Mouse (Mus musculus): ENCODE measurements at regions not wholly inside any gene's neighbourhood (a gene's known extent, or its start where the extent isn't known, plus 50 kb on each side); places are given as distances from the start of the nearest gene placed in this dataset.

DNA sequence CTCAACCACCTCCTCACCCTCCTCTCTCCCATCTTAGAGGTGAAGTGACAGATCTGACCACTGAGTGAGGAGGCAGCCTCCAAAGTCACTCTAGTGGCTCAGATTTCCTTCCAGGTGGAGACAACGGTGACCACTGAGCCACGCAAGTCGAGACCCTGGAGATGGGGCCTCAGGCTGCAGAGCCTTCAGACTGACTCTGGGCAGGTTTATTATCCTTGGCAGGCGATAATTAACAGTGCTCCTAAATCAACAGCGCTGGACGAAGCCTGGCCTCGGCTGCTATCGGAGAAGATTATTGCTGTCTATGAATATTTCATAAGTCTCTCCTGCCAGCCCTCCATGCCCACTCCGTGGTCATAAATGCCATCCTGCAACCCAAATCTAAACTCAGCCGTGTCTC is 79.1 kb upstream of the 1700021F07Rik start:
- Histone ChIP-seq H3K9me3 (replicated peaks) (no peaks in the 10 kb centered on the region), H3K36me3 (no peaks in the 10 kb centered on the region), H3K27me3 (no peaks in the 10 kb centered on the region), H3K9ac (no peak overlapping the region), H3K4me3 (replicated peaks) (no peak overlapping the region), H3K27ac (replicated peaks) (no peak overlapping the region), H3K4me1 (no peaks in the 10 kb centered on the region), H3K4me2 (replicated peaks) (no peak overlapping the region)
- WGBS = 67% methylated on average over 10 of the region's 10 CpGs
- no peak for ATAC-seq (ENCODE audit: insufficient number of reproducible peaks, low FRiP score, low TSS enrichment, low read depth)

DNA sequence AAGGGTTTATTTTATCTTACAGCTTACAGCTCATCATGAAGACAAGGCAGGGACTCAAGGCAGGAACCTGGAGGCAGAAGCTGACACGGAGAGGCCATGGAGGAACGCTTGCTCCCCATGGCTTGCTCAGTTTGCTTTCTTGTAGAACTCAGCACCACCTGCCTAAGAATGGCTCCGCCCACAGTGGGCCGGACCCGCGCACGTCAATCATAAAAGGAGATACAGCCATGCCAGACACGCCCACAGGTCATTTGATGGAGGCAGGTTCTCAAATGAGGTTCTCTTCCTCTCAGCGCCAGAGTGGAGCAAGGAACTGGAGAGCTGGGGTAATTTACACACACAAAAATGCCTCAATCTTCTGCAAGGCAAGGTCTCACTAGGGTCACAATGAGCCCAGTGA is 78.0 kb upstream of the 1700021F07Rik start:
- no peaks in the 10 kb centered on the region for H3K36me3 ChIP-seq
- H3K4me1 ChIP-seq = no peaks in the 10 kb centered on the region
- no peak overlapping the region for H3K4me2 ChIP-seq (replicated peaks)
- ATAC-seq (ENCODE audit: insufficient number of reproducible peaks, low FRiP score, low TSS enrichment, low read depth) = no peak
- WGBS = 87% methylated on average over 9 of the region's 9 CpGs
- no peaks in the 10 kb centered on the region for H3K27me3 ChIP-seq
- H3K27ac ChIP-seq (replicated peaks) = no peak overlapping the region
- no peak overlapping the region for H3K9ac ChIP-seq
- no peak overlapping the region for H3K4me3 ChIP-seq (replicated peaks)
- no peaks in the 10 kb centered on the region for H3K9me3 ChIP-seq (replicated peaks)

DNA sequence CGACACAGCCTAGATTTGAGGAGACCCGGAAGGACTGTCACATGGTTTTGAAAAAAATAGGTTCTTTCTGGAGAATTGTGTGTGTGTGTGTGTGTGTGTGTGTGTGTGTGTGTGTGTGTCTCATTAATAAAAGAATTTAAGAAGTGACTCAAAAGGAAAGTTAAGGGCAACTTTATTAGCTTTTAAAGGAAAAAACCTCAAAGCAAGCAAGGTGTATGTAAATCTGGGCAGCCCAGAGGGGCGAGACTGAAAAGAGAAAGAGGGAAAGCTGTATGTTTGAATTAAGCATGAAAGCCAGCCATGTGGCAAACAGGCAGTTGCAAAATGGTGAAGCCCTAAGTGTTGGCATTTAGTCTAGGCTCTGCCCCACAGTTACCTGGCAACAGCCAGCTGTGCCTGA is 77.3 kb upstream of the 1700021F07Rik start:
- ATAC-seq (ENCODE audit: insufficient number of reproducible peaks, low FRiP score, low TSS enrichment, low read depth) = no peak
- Histone ChIP-seq H3K4me1 (no peaks in the 10 kb centered on the region), H3K36me3 (no peaks in the 10 kb centered on the region), H3K27me3 (no peaks in the 10 kb centered on the region), H3K9ac (no peak overlapping the region), H3K4me3 (replicated peaks) (no peak overlapping the region), H3K9me3 (replicated peaks) (no peaks in the 10 kb centered on the region), H3K4me2 (replicated peaks) (no peak overlapping the region), H3K27ac (replicated peaks) (no peak overlapping the region)
- WGBS = 65% methylated on average over 3 of the region's 3 CpGs

DNA sequence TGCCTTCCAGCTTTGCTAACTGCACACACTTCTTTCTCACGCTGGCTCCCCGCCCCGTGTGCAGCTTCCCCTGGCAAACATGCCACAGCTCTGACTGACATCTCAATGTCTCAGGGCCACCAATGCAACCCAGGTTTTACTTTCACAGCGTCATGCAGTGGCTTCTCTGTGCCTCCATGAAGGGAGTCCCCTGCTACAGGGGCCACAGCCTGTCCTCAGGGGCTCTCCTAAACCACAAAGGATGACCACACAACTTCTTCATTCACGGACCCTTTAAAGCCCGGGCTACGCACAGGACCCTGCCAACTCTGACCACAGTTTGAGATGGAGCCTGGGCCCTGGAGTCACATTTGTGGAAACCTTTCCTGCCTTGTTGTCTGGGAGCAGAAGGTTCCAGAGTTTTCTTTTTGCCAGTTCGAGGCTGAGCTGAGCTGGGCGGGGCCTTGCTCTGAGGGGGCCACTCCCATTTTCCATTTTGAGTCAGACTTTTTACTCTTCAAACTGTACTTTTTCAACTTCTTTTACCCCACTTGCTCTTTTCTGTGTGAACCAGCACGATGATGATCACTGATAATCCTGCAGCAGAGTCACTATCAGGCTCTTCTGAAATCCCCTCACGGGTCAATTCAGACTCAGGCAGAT is 73.7 kb upstream of the 1700021F07Rik start:
- no peaks in the 10 kb centered on the region for H3K9me3 ChIP-seq (replicated peaks)
- no peak overlapping the region for H3K27ac ChIP-seq (replicated peaks)
- no peak overlapping the region for H3K4me2 ChIP-seq (replicated peaks)
- no peaks in the 10 kb centered on the region for H3K36me3 ChIP-seq
- no peak overlapping the region for H3K4me3 ChIP-seq (replicated peaks)
- no peaks in the 10 kb centered on the region for H3K4me1 ChIP-seq
- no peaks in the 10 kb centered on the region for H3K27me3 ChIP-seq
- 74% methylated on average over 11 of the region's 11 CpGs for WGBS
- no peak overlapping the region for H3K9ac ChIP-seq
- no peak for ATAC-seq (ENCODE audit: insufficient number of reproducible peaks, low FRiP score, low TSS enrichment, low read depth)

DNA sequence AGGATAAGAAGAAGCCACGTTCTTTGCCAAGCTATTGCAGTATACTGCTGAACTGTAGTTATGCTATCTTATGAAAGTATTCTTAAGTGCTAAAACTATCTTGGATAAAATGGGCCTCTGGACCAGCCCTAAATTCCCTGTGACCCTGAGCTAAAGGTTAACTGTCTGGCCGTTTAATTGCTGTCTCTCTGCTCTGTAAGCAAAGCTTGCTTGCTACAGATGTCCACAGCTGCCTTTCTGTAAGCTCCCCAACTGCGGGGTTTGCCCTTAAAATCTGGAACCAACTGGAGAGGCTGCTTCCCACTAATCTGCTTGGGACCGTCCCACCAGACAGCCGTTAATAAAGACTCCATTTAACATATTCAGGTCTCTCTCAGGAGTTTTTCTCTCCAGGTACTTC is 73.2 kb upstream of the 1700021F07Rik start:
- H3K4me3 ChIP-seq (replicated peaks) = no peak overlapping the region
- H3K9me3 ChIP-seq (replicated peaks) = no peaks in the 10 kb centered on the region
- WGBS = 42% methylated on average over 5 of the region's 5 CpGs
- no peak overlapping the region for H3K4me2 ChIP-seq (replicated peaks)
- H3K36me3 ChIP-seq = no peaks in the 10 kb centered on the region
- H3K4me1 ChIP-seq = no peaks in the 10 kb centered on the region
- H3K27me3 ChIP-seq = no peaks in the 10 kb centered on the region
- ATAC-seq (ENCODE audit: insufficient number of reproducible peaks, low FRiP score, low TSS enrichment, low read depth) = no peak
- H3K27ac ChIP-seq (replicated peaks) = no peak overlapping the region
- no peak overlapping the region for H3K9ac ChIP-seq

DNA sequence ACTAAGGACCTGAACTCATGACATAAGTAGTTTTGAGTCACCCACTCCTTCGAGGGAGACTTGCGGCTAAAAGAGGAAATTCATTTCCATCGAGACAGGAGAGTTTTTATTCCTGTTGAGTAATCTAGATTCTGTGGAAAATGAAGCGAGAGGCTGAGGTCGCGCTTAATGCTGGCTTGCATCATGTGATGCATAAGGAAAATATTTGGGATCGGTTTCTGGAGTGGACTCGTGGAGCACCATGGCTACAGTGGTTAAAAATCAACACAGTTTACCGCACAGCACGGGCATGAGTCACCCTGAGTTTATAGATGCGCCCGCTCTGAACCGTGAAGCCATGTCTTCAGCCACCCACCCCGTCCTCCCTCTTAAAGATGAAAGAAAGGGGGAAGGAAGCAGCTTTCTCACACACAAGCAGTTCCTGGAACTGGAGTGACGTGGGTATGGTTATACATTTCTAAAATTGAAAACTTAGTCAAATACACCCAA is 70.3 kb upstream of the 1700021F07Rik start:
- H3K9me3 ChIP-seq (replicated peaks) = no peaks in the 10 kb centered on the region; the same call in 1 of the 2 replicates
- ATAC-seq (ENCODE audit: insufficient number of reproducible peaks, low FRiP score, low TSS enrichment, low read depth) = peak; percentile 60; the same call in 1 of the 2 replicates
- no peak overlapping the region for H3K9ac ChIP-seq
- H3K36me3 ChIP-seq = no peaks in the 10 kb centered on the region
- H3K27me3 ChIP-seq = no peaks in the 10 kb centered on the region
- H3K4me1 ChIP-seq = no peaks in the 10 kb centered on the region
- H3K27ac ChIP-seq (replicated peaks) = 0 out of 2 replicates have a peak overlapping the region, but pooled peaks have one; percentile 34
- no peak overlapping the region for H3K4me2 ChIP-seq (replicated peaks)
- 51% methylated on average over 15 of the region's 15 CpGs for WGBS
- no peak overlapping the region for H3K4me3 ChIP-seq (replicated peaks)

DNA sequence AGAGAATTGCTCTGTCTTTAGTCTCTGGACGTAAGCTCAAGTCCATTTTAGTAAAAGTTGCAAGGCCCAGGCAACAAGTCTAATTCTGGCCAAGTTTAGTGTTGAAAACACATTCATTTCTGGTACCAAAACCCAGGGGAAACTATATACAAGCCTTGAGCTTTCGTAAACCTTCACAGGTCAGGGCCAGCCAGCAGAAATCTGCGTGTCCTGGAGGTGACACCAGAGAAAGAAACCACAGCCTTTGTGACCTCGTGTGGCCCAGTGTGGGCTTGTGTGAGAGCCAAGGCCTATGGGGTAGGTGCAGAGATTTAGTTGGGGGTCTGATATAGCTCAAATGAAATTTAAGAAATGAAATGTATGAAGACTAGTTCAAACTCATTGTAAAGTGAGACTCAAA is 69.6 kb upstream of the 1700021F07Rik start:
- H3K4me3 ChIP-seq (replicated peaks) = no peak overlapping the region
- no peaks in the 10 kb centered on the region for H3K4me1 ChIP-seq
- no peaks in the 10 kb centered on the region; the same call in 1 of the 2 replicates for H3K9me3 ChIP-seq (replicated peaks)
- no peak overlapping the region for H3K9ac ChIP-seq
- H3K27ac ChIP-seq (replicated peaks) = no peak overlapping the region
- H3K36me3 ChIP-seq = no peaks in the 10 kb centered on the region
- no peak for ATAC-seq (ENCODE audit: insufficient number of reproducible peaks, low FRiP score, low TSS enrichment, low read depth)
- WGBS = 85% methylated on average over 4 of the region's 4 CpGs
- H3K27me3 ChIP-seq = no peaks in the 10 kb centered on the region
- H3K4me2 ChIP-seq (replicated peaks) = no peak overlapping the region

DNA sequence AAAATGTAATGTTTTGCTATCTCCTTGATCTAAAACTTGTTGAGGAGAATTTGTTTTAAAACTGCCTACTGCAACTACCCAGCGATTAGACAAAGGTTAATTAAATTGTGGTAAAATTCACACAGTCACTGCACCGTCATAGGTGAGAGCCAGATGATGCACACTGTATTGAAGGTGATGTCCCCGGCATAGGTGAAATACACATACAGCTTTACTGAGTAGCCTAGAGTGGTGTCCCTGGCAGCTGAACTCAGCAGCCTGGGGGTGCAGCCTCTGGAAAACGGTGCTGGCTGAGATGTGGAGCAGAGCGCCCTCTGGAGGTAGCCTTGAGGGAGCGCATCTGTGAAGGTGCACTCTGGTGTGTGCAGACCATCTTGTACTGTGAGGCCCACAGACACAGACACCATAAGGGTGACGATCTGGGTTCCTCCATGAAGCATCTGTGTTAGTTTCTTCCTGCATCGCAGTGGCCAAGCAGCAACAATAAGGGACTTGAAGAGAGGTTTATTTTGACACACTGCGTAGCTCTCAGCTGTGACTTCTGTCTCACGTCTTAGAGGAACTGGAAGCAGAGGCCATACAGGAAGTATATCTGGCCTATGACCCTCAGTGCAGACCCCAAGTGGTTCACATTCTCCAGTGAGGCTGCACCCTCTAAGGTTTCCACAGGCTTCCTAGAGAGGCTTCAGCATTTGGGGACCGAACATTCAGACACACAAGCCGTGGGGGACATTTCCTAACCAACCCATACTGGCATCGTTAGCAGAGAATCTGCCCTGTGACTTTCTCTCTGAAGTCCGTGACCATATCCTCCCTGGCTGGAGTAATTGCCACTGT is 68.6 kb upstream of the 1700021F07Rik start:
- Histone ChIP-seq H3K4me2 (replicated peaks) (no peak overlapping the region), H3K27me3 (no peaks in the 10 kb centered on the region), H3K27ac (replicated peaks) (no peak overlapping the region), H3K4me1 (no peaks in the 10 kb centered on the region), H3K9me3 (replicated peaks) (no peaks in the 10 kb centered on the region; the same call in 1 of the 2 replicates), H3K9ac (no peak overlapping the region), H3K4me3 (replicated peaks) (no peak overlapping the region), H3K36me3 (no peaks in the 10 kb centered on the region)
- ATAC-seq (ENCODE audit: insufficient number of reproducible peaks, low FRiP score, low TSS enrichment, low read depth) = no peak
- 66% methylated on average over 14 of the region's 14 CpGs for WGBS

DNA sequence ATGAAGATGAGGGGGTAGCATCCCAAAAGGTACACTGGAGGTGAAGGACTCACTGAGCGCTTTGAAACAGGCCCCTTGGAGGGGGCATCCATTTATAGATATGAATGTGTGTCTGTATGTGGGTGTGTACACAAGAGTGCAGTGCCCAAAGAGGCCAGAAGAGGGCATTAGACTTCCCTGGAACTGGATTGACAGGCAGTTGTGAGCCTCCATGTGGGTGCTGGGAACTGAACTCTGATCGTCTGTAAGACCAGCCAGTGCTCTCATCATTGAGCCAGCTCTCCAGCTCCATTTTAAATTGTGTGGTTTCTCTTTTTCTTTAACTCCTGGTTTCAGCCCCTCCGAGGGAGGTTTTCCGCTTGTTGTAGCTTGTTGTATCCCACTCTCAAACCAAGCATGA is 67.6 kb upstream of the 1700021F07Rik start:
- H3K9me3 ChIP-seq (replicated peaks) = no peaks in the 10 kb centered on the region; the same call in 1 of the 2 replicates
- no peak overlapping the region for H3K4me2 ChIP-seq (replicated peaks)
- no peaks in the 10 kb centered on the region for H3K36me3 ChIP-seq
- no peak for ATAC-seq (ENCODE audit: insufficient number of reproducible peaks, low FRiP score, low TSS enrichment, low read depth)
- 92% methylated on average over 4 of the region's 4 CpGs for WGBS
- no peak overlapping the region for H3K4me3 ChIP-seq (replicated peaks)
- H3K9ac ChIP-seq = no peak overlapping the region
- no peak overlapping the region for H3K27ac ChIP-seq (replicated peaks)
- H3K27me3 ChIP-seq = no peaks in the 10 kb centered on the region
- no peaks in the 10 kb centered on the region for H3K4me1 ChIP-seq

DNA sequence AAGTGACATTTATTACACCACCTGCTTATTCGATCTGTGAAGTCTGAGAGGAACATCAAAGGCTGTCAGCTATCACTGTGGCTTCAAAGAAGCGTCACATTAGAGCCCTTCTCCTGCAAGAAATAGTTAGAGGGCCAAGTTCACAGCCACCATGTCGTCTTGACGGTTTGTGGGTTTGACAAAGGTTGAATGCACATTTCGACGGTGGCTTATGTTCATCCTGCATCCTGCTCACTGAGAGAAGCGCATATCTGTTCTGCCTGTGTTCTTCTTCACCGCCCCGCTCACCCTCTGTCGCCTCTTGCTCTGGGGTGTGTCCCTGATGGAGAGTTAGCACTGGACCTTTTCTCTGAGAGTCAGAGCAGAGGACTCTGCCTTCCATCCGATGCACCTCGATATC is 67.2 kb upstream of the 1700021F07Rik start:
- Histone ChIP-seq H3K27ac (replicated peaks) (no peak overlapping the region), H3K9ac (no peak overlapping the region), H3K4me1 (no peaks in the 10 kb centered on the region), H3K27me3 (no peaks in the 10 kb centered on the region), H3K9me3 (replicated peaks) (no peaks in the 10 kb centered on the region; the same call in 1 of the 2 replicates), H3K4me3 (replicated peaks) (no peak overlapping the region), H3K4me2 (replicated peaks) (no peak overlapping the region), H3K36me3 (no peaks in the 10 kb centered on the region)
- 84% methylated on average over 12 of the region's 12 CpGs for WGBS
- ATAC-seq (ENCODE audit: insufficient number of reproducible peaks, low FRiP score, low TSS enrichment, low read depth) = no peak

DNA sequence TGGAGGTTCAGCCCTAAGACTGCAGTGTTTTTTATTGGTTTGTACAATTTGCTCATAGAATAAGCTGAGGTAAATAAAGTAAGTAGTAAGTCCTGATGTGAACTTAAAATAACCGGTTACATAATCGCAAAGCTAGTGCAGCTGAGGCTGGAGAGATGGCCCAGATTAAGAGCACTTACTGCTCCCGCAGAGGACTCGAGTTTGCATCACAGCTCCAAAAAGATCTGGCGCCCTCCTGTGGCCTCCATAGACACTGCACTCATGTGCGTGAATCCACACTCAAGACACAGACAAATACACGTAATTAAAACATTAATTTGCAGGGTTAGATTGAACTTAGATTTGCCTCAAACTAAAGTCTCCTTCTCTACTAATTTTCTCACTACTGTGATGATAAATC is 66.3 kb upstream of the 1700021F07Rik start:
- H3K27me3 ChIP-seq = no peaks in the 10 kb centered on the region
- no peaks in the 10 kb centered on the region for H3K4me1 ChIP-seq
- no peak for ATAC-seq (ENCODE audit: insufficient number of reproducible peaks, low FRiP score, low TSS enrichment, low read depth)
- no peak overlapping the region for H3K4me3 ChIP-seq (replicated peaks)
- no peaks in the 10 kb centered on the region; the same call in 1 of the 2 replicates for H3K9me3 ChIP-seq (replicated peaks)
- no peak overlapping the region for H3K27ac ChIP-seq (replicated peaks)
- no peak overlapping the region for H3K9ac ChIP-seq
- no peaks in the 10 kb centered on the region for H3K36me3 ChIP-seq
- no peak overlapping the region for H3K4me2 ChIP-seq (replicated peaks)
- WGBS = 82% methylated on average over 7 of the region's 7 CpGs

Measured in embryonic facial prominence, embryonic 15.5 days (tissue).